Mouse (Mus musculus): ENCODE measurements around the gene Chd5.

The Chd5 gene

DNA sequence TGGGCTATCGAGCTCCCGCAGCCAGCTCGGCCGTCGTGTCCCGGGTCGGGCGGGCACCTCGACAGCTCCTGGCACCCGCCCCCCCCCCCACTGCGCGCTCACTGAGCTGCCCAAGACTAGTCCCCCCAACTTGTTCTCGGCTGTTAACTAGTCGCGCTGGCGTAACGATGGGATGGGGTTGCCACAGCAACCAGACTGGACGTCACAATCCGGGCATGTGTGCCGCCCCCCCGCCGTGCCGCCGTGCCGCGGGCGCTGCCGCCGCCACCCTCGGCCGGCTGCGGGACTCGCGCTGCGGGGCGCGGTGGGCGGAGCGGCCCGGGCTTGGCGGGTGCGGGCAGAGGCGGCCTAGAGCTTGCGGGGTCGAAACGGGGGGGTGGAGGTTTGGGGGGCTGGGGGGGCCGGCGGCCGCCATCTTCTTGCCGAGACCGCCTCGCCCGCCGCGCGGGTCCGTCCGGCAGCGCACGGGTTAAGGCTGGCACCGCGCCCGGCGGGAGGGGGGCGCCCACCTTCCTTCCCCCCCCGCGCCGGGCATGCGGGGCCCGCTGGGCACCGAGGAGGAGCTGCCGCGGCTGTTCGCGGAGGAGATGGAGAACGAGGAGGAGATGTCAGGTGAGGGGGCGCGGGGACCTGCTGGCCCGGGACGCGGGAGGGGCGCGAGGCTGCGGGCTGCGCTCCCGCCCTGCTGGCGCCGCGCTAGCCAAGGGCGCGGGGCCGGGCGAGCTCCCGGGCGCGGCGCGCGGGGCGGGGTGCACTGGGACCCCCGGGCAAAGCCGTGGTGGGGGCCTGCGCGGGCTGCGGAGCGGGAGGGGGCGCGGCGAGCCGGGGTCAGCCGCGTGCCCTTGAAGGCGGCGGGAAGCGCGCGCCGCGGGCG lies at the start of gene Chd5:
Gene Chd5 (plus strand): TSS at position 233 of the 874 bp plus-strand sequence.
- no peak for DNase-seq (ENCODE audit: low spot score)

DNA sequence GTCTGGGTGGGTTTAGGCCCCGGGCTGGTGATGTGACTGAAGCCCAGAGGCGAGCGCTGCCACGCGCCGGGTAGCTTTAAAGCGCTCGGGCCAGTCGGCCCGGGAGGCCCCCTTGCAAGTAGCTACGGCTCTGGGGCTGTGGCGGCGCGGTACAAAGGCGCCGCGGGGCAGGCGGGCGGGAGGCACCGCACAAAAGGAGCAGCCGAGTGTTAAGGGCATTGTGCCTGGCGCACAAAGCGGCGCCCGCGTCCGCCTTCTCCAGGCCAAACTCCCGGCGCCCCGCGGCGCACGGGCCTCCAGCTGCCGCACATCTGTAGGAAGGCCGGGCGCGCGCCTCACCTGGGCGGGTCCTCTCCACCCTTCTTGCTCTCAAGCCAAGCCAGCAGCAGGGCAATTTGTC lies 48.1 kb upstream of the Chd5 start:
- no peak for DNase-seq (ENCODE audit: low spot score)

DNA sequence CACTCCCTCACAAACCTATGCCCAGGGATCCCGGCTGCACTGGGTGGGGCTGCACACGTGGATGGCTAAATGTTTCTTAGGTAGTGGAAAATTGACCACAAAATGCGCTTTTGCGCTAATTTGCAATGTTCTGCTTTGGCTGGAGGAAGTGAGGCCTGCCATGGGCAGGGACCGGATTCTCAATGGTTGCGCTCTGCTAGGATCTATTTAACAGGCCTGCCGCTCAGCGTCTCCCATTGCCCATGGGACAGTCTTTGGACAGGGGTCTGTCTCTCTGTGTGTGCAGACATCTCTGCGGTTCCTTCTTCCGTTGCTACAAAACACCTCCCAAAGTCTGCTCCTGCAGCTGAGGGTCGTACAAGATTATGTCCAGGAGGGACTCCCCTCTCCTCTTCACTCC lies 47.5 kb upstream of the Chd5 start:
- no peak for DNase-seq (ENCODE audit: low spot score)

DNA sequence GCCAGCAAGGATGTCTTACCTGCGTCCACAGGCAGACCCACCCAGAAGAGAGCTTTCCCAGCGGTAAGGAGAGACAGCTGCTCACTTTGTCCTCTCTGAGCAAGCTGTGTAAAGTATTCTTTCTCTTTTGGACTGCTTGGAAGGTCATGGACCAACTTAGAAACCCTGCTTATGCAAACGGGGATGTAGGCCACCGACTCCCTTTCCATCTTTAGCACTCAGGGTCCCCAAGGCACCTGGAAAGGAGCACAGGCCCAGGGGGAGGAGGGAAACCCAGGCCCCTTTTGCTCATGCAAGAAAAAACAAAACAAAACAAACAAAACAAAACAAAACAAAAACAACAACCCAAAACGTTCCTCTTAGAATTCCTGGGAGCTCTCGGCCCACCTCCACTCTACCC lies 46.9 kb upstream of the Chd5 start, which contains the start of gene Hes3:
Gene Hes3 (minus strand): TSS at position 101 of the 400 bp plus-strand sequence.
- DNase-seq (ENCODE audit: low spot score) = no peak

DNA sequence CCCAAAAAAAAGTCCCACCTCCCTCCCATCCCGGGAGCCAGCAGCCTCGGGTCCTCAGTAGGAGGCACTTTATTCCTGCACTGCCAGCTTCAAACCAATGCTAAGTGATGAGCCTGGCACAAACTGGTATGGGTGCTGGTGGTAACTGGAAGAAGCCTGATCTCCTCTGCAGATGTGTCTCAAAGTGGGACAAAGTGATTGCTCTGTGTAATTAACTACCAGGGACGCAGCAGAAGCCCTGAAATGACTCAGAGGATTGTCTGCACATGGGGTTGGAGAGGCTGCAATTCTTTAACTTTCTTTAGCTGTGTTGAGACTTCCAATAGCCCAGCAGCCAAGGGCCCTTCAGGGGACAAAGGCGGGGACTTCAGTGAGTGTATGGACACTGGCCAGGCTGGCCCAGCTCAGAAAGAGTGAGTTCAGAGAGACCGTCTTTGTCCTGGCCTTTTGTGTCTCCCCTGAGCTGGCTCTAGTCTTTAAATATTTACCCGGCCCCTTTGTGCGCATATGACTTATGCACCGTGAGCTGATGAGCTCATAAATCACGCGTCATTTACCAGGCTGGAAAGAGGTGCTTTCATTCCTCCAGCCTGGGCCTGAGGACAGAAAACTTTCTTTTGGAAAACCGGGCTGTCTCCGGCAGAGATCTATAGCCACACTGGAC lies 46.2 kb upstream of the Chd5 start:
- DNase-seq (ENCODE audit: low spot score) = no peak

DNA sequence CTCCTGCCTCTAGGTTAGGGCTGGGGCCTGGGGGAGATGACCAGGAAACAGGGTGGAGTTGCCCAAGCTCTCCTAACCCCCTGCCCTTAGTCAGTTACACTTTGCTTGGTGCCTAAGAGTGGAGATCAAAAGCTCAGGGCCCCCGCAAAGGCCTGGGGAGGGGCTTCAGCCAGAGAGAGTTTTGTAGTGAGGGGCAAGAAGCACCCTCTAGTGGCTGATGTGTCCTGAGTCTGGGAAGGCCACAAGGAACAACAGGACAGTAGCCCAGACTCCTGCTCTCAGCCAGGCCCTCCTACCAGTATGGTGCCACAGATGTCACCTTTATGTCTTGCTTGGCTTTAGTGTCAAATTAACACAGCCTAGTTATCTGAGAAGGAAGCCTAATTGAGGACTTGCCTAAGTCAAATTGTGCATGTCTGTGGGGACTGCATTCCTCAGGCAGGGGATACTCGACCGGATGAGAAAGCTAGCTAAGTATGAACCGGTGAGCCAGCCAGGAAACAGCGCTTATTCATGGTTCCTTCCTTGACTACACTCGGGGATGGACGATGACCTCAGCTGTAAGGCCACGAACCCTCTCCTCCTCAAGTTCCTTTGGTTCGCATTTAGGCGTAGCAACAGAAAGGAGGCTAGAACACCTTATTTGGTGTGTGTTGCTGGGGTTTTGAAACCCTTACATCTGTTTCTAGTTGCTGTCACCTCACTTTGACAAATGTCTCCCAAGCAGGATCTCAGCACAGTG lies 44.1 kb upstream of the Chd5 start:
- DNase-seq (ENCODE audit: low spot score) = no peak

DNA sequence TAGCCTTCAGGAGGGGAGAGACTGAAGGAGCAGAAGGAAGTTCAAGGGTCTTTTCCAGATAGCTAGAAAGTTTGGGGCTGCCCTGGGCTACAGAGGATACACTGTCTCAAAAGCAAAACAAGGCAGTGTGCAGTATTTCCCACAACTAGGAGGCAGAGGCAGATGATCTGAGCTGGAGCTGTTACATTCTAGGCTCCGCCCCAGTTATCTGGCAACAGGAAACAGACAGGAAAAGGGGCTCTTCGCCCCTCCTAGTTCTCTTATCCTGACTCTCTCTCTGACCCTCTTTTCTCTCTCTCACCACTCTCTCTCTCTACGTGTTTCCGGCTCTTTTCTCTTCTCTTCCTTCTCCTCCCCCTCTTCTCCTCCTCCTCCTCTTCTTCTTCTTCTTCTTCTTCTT lies 42.5 kb upstream of the Chd5 start:
- peak; percentile 52 for DNase-seq (ENCODE audit: low spot score)

DNA sequence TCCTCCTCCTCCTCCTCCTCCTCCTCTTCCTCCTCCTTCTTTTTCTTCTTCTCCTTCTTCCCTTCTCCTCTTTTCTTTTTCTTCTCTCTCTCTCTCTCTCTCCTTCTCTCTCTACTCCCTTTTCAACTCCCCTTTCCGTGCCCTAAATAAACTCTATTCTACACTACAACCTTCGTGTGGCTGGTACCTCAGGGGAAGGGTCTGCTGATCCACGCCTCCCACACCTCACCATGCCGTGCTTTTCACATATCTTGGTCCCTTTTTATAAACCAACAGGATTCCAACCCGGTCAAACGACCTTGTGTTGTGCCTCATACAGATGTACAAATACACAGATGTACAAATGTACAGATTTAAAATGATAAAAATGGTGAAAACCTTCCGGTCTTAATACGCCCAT lies 42.1 kb upstream of the Chd5 start:
- no peak for DNase-seq (ENCODE audit: low spot score)

- peak; percentile 99 for DNase-seq (ENCODE audit: low spot score)
Measured at GRCm38 (mm10) chr4:152296874-152297861, 41.3 kb upstream of the Chd5 start, which contains the start of gene Icmt. TSS of gene Icmt (plus strand) at chr4:152297227.

DNA sequence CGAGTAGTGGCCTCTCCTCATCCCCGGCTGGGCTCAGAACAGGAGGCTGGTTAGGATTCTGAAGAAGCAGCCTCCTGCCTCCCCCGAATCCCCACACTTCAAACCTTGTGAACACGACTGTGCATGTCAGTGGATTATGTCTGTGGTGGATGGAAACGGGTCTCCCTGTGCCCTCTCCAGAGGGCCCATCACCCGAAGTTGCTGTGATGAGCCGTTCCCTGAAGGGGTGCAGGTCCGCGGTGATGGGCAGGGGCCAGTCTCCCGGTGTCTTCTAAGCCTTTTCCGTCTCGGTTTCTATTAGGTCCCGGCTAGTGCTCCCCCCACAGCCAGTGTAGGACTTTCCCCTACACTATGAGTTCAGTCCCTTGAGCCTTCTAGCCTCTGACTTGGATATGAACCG lies 39.6 kb upstream of the Chd5 start:
- DNase-seq (ENCODE audit: low spot score) = no peak

GRCm38 (mm10) chr4:152300375-152300774 lies 38.1 kb upstream of the Chd5 start:
- DNase-seq (ENCODE audit: low spot score) = no peak

- DNase-seq (ENCODE audit: low spot score) = no peak
Measured at GRCm38 (mm10) chr4:152302012-152302411, 36.4 kb upstream of the Chd5 start.

- DNase-seq (ENCODE audit: low spot score) = no peak
Measured at GRCm38 (mm10) chr4:152303172-152303571, 35.3 kb upstream of the Chd5 start.

DNA sequence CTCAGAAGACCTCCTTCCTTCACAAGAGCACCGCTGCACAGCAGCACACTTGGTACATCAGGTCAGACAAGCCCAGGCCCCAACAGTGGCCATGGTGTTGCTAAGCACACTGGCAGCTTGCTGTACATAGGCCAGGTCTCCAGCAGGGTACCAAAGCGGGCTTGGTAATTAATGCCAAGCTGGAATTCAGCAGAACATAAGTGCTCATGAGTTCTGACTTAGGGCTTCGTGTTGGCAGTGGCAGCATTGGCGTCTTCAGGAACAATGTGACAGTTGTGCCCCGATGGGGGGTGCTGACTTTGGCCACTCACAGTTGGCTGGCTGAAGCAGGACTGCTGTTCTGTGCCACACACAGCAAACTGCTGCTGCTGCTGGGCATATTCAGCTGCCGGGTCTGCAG lies 33.8 kb upstream of the Chd5 start:
- no peak for DNase-seq (ENCODE audit: low spot score)

- DNase-seq (ENCODE audit: low spot score) = no peak
Measured at GRCm38 (mm10) chr4:152305991-152306390, 32.5 kb upstream of the Chd5 start.

GRCm38 (mm10) chr4:152307542-152307941 lies 30.9 kb upstream of the Chd5 start:
- DNase-seq (ENCODE audit: low spot score) = no peak

DNA sequence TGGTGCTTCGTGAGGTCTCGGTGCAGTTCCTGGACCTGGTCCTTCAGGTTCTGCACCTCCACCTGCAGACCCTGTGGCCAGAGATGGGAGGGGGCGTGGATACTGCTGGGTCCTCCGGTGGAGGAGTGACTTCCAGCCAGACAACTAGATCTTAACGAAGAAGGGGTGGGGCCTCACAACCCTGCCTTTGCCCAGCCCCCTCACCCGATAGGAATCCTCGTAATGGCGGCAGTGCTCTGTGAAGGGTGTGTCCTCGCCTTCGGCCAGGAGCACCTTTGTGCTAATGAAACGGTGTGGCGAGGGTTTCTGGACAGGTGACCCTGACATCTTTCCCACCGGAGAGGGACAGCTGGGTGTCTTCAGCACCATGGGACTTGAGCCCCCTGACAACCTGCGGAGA lies 26.3 kb upstream of the Chd5 start:
- no peak for DNase-seq (ENCODE audit: low spot score)

DNA sequence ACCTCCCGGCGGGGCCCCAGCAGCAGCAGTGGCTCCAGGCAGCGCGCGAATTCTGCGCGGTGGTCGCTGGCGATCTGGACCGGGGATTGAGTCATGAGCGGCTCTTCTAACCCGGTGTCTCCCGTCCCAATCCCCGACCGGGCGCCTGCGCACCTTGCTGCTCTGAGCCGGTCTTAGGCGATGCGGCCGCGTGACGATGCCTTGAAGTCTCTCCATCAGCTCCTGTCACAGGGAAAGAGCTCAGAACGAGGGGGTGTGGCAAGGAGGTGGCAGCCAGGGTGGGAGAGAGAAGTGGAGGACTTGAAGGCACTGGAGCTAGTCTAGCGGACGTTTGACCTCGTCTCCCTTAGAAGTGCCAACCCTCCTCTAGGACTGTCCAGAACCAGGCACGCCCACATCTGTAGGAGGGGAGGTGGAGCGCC lies 25.2 kb upstream of the Chd5 start:
- no peak for DNase-seq (ENCODE audit: low spot score)

DNA sequence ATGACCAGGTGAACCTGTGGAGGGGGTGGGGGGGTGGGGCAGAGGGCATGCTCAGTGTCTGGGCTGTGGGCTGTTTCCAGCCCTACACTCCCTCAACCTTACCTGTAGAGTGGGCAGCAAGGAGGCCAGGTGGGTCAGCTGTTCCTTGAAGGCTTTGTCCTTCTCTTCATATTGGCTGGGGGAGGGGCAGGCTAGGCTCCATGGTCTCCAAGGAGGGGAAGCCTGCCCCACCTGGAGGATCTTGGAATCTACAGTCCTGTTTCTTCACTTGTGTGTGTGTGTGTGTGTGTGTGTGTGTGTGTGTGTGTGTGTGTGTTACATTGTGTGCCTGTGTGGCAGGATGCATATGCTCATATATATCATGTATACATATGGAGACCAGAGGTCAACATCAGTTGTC lies 24.5 kb upstream of the Chd5 start:
- DNase-seq (ENCODE audit: low spot score) = no peak

- DNase-seq (ENCODE audit: low spot score) = no peak
Measured at GRCm38 (mm10) chr4:152315498-152316213, 22.8 kb upstream of the Chd5 start.

DNA sequence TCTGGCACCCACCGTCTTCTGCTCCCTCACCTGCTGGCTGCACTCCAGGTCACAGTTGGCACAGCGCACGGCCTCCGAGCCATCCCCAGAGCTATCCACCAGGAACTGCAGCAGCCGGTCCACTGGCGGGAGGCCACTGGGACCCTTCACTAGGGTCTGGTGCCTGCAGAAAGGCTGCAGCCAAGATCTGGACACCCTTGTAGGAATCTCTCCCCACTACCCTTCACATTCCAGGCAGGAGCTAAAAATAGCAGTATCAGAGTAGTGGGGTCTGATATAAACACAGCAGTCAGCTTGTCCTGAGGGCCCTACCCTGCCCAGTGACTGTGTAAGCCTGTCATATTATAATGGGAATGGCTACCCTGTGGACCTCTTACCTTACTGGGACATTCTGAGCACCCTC lies 20.8 kb upstream of the Chd5 start:
- DNase-seq (ENCODE audit: low spot score) = no peak

Data from c-Kit-positive CD71-positive TER-119-positive erythroid progenitor cells, embryonic 14.5 days (primary cell).